Mouse (Mus musculus) limb, embryonic 14.5 days (tissue): Measurements from ENCODE around the gene Fbxo28. TPM values are rescaled to one million over a fixed set of nuclear protein-coding genes. Genes with fewer than 3 reads are reported as not detected.

Experiments used
- ATAC-seq: fragments of 200-750 bp; cut with Nextera tagmentation; 2 replicates; pipeline ENCODE4 v1.8.0; 2017; ENCODE audit warnings: low read depth, moderate number of reproducible peaks, moderate TSS enrichment; ENCODE audit not compliant: low FRiP score
- DNase-seq: peaks from one replicate; pipeline ENCODE4 v3.0.0-alpha.2; 2015; ENCODE audit warnings: low spot score
- H3K27ac ChIP-seq: fragments of 300-500 bp; sonication (generic); replicated peaks from 2 replicates; pipeline ENCODE4 v1.5.1; 2014; ENCODE audit warnings: low read depth, mild to moderate bottlenecking, low read length, moderate library complexity, mixed read lengths
- H3K27me3 ChIP-seq: fragments of 300-500 bp; sonication (generic); 2 replicates; pipeline ENCODE4 v1.6.1; 2014; ENCODE audit warnings: low read length, mixed read lengths; ENCODE audit not compliant: control insufficient read depth, insufficient read depth
- H3K36me3 ChIP-seq: fragments of 300-500 bp; sonication (generic); 2 replicates; pipeline ENCODE4 v1.6.1; 2014; ENCODE audit warnings: mild to moderate bottlenecking, low read length, moderate library complexity, mixed read lengths; ENCODE audit not compliant: control insufficient read depth, insufficient read depth
- H3K4me1 ChIP-seq: fragments of 300-500 bp; sonication (generic); 2 replicates; pipeline ENCODE4 v1.6.1; 2014; ENCODE audit warnings: antibody characterized with exemption, low read length, mixed read lengths; ENCODE audit not compliant: control insufficient read depth, insufficient read depth
- H3K4me2 ChIP-seq: fragments of 300-500 bp; sonication (generic); replicated peaks from 2 replicates; pipeline ENCODE4 v1.6.1; 2014; ENCODE audit warnings: low read depth, mild to moderate bottlenecking, low read length, moderate library complexity; ENCODE audit not compliant: severe bottlenecking
- H3K4me3 ChIP-seq: fragments of 300-500 bp; sonication (generic); replicated peaks from 2 replicates; pipeline ENCODE4 v1.5.1; 2014; ENCODE audit warnings: low read length
- H3K9ac ChIP-seq: fragments of 300-500 bp; sonication (generic); 2 replicates; pipeline ENCODE4 v1.6.1; 2014; ENCODE audit warnings: mild to moderate bottlenecking, low read depth, low read length, moderate library complexity; ENCODE audit not compliant: severe bottlenecking
- H3K9me3 ChIP-seq: fragments of 300-500 bp; sonication (generic); 2 replicates; pipeline ENCODE4 v1.6.1; 2016; ENCODE audit warnings: low read length; ENCODE audit not compliant: control insufficient read depth
- POLR2A ChIP-seq: fragments of 200-500 bp; IDR thresholded peaks from 2 replicates; pipeline ENCODE4 v1.8.0; 2012; ENCODE audit warnings: inconsistent platforms, mild to moderate bottlenecking, moderate library complexity, borderline replicate concordance; ENCODE audit not compliant: insufficient read depth, insufficient read length; ENCODE audit errors: extremely low read depth
- WGBS: fragments of 180-500 bp; shearing (Covaris S2); extraction: QIAGEN DNeasy Blood & Tissue Kit; methylation state at CpG from one replicate; pipeline ENCODE4 v1.1.7; 2014; 5-methylcytosine and 5-hydroxymethylcytosine counted together
- polyA plus RNA-seq, 2 experiments: library from polyadenylated mRNA; depleted of rRNA in 1 of 2; stranded (reverse) in 1 of 2; unstranded in 1 of 2; fragments of >200 nt; fragmentation: Nextera tagmentation in 1 of 2; extraction: Ambion mirVana in 1 of 2; gene quantifications; 2 replicates each; pipeline versions ENCODE4 v1.2.1 to v1.2.3; 2012 to 2014

Fbxo28 gene
- polyA plus RNA-seq, 2 experiments = 19.0 to 26.9 TPM

- H3K9ac ChIP-seq = peak overlapping the region; percentile 90
- H3K4me1 ChIP-seq = peaks cover 21% of the 10 kb centered on the region
- WGBS = 17% methylated on average over 9 of the region's 9 CpGs
- no peak for TF ChIP-seq POLR2A
- H3K9me3 ChIP-seq = no peaks in the 10 kb centered on the region
- no peaks in the 10 kb centered on the region for H3K27me3 ChIP-seq
- DNase-seq = no peak
- peak overlapping the region; percentile 87 for H3K4me3 ChIP-seq
- H3K27ac ChIP-seq = no peak overlapping the region
- ATAC-seq = no peak
- peak overlapping the region; percentile 71 for H3K4me2 ChIP-seq
- H3K36me3 ChIP-seq = peaks cover 32% of the 10 kb centered on the region
Measured at GRCm38 (mm10) chr1:182281251-182281711, 60.1 kb downstream of the Fbxo28 start.

- H3K4me3 ChIP-seq = peak overlapping the region; percentile 87
- H3K9me3 ChIP-seq = no peaks in the 10 kb centered on the region
- no peak for DNase-seq
- H3K9ac ChIP-seq = no peak overlapping the region
- peak overlapping the region; percentile 71 for H3K4me2 ChIP-seq
- peaks cover 21% of the 10 kb centered on the region for H3K4me1 ChIP-seq
- WGBS = 38% methylated on average over 11 of the region's 11 CpGs
- TF ChIP-seq POLR2A = no peak
- H3K36me3 ChIP-seq = peaks cover 37% of the 10 kb centered on the region
- no peak overlapping the region for H3K27ac ChIP-seq
- no peaks in the 10 kb centered on the region for H3K27me3 ChIP-seq
- no peak for ATAC-seq
Measured at GRCm38 (mm10) chr1:182280577-182280976, 60.9 kb downstream of the Fbxo28 start.

- H3K27ac ChIP-seq = no peak overlapping the region
- H3K9me3 ChIP-seq = no peaks in the 10 kb centered on the region
- H3K36me3 ChIP-seq = peaks cover 43% of the 10 kb centered on the region
- no peak overlapping the region for H3K9ac ChIP-seq
- no peak overlapping the region for H3K4me2 ChIP-seq
- DNase-seq (no peak), ATAC-seq (no peak)
- 77% methylated on average over 6 of the region's 6 CpGs for WGBS
- peaks cover 21% of the 10 kb centered on the region for H3K4me1 ChIP-seq
- TF ChIP-seq POLR2A = no peak
- no peak overlapping the region for H3K4me3 ChIP-seq
- no peaks in the 10 kb centered on the region for H3K27me3 ChIP-seq
Measured at GRCm38 (mm10) chr1:182280046-182280445, 61.4 kb downstream of the Fbxo28 start.

- 88% methylated on average over 4 of the region's 4 CpGs for whole genome bisulfite sequencing
- H3K9me3 ChIP-seq = no peaks in the 10 kb centered on the region
- TF ChIP-seq POLR2A = no peak
- ATAC-seq (no peak), DNase-seq (no peak)
- H3K9ac ChIP-seq = no peak overlapping the region
- no peak overlapping the region for H3K27ac ChIP-seq
- H3K36me3 ChIP-seq = peaks cover 48% of the 10 kb centered on the region
- no peak overlapping the region for H3K4me2 ChIP-seq
- H3K4me3 ChIP-seq = no peak overlapping the region
- no peaks in the 10 kb centered on the region for H3K27me3 ChIP-seq
- H3K4me1 ChIP-seq = peaks cover 21% of the 10 kb centered on the region
Measured at GRCm38 (mm10) chr1:182279436-182279835, 62.0 kb downstream of the Fbxo28 start.

GRCm38 (mm10) chr1:182275109-182275508 is 66.3 kb downstream of the Fbxo28 start:
- Histone ChIP-seq H3K27me3 (no peaks in the 10 kb centered on the region), H3K27ac (no peak overlapping the region), H3K4me1 (peaks cover 3% of the 10 kb centered on the region; the same call in 1 of the 2 replicates), H3K4me2 (no peak overlapping the region), H3K36me3 (peaks cover 60% of the 10 kb centered on the region), H3K4me3 (no peak overlapping the region), H3K9ac (no peak overlapping the region), H3K9me3 (no peaks in the 10 kb centered on the region)
- 95% methylated on average over 6 of the region's 6 CpGs for WGBS
- DNase-seq (no peak), ATAC-seq (no peak)
- TF ChIP-seq POLR2A = no peak

- Histone ChIP-seq H3K9ac (no peak overlapping the region), H3K9me3 (no peaks in the 10 kb centered on the region), H3K27ac (no peak overlapping the region), H3K27me3 (no peaks in the 10 kb centered on the region), H3K4me3 (no peak overlapping the region), H3K4me1 (no peaks in the 10 kb centered on the region), H3K4me2 (no peak overlapping the region), H3K36me3 (peaks cover 32% of the 10 kb centered on the region)
- DNase-seq = no peak
- WGBS = 70% methylated on average over 5 of the region's 5 CpGs
- no peak for ATAC-seq
- no peak for TF ChIP-seq POLR2A
Measured at GRCm38 (mm10) chr1:182271632-182272031, 69.8 kb downstream of the Fbxo28 start.
